Mouse (Mus musculus) CH12F3 (cell line): ENCODE measurements around the gene Rfx6.

ENCODE experiments used
- in situ Hi-C: fragments of 300-500 bp; cut with MboI; formaldehyde crosslinking; loops from 2 replicates; pipeline ENCODE4 v1.14.3; 2020; ENCODE audit warnings: low sequenced_read_pairs

The Rfx6 gene

DNA sequence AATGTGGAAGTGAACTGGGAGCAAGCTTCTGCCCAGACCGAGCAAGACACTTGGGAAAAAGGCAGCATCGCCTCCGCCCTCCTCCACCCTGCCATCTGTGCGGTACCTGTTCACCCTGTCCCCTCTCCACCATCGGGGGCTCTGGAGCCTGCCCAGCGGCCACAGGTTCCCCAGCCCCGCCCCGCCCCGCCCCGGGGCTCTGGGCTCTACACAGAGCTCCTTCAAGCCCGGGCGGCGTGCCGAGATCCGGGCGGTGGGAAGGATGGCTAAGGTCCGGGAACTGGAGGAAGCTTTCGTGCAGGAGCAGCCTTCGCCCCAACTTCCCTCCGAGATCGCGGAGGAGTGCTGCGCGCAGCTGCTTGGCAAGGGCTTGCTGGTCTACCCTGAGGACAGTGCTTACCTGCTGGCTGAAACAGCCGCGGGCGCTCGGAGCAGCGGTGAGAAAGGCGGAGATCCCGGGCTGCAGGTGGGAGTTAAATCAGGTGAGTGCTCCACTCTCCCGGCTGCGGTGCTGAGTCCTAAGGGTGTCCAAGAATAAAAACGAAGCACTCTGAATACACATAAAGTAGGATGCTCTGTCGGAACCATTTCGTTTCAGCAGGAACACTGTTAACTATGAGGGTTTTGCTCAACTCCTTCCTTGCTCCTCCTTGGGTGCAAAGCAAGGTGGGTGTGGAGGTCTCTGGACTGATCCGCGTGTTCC lies at the start of gene Rfx6:
Rfx6 (plus strand) TSS at position 209 of the 703 bp plus-strand sequence.
- in situ Hi-C loops, result no loop called here

DNA sequence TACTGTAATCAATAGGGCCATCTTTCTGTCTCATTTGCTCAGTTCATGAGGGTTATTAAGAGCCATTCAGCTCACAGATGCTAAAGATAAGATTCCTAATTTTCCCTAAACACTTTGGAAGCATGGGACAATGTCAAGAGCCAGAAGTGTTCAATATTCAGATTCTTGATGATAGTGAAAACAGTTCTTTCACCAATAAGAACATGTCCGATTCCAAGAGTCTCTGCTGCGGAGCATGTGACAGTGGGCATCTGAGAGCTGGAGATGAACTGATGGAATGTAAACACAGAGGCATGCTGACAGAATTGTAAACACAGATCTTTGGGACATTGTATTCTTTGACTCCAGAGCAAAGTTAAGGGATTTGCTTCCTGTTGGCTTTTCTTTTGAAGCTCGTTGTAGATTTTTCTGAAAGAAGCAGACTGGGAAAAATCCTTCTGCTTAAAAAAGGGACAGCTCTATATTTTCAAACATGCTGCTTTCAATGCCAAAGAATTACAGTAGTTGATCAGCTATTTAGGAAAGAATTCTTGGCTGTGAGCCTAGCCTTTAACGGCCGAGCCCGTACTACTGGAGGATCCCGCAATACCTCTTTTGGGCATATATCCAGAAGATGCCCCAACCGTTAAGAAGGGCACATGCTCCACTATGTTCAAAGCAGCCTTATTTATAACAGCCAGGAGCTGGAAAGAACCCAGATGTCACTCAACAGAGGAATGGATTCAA lies 46.0 kb upstream of the Rfx6 start, which contains the start of gene Gprc6a:
Gprc6a (minus strand) TSS at position 51 of the 726 bp plus-strand sequence.
- in situ Hi-C loops, result no loop called here

DNA sequence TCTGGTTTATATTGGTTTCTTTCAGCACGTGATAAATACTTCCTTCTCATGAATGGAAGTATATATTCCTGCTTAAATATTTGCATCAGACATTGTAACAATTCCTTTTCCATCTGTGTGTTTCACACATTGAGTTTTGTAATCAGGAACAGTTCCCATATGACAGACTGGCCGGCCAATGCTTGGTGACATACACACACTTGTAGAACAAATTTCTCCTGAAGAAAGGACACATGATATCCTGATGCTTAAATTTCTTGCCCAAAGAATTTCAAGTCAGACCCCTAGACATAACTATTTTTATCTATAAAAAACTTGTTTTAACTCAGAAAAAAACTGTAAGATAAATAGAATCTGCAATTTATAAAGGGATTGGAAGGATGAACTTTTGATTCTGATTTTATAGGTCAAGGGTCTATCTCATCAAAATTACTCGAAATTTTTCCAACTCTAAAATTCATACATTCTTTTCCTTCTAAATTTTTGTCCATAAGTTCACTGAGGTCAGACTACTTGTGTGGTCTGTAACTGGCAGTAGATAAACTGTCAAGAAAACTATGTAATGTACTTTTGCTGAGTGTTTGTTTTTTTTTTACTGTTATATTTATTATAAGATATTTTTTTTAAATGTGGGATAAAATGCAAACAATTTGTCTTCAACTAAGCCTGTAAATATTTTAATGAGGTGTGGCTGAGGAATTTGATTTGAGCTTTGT lies 27.9 kb upstream of the Rfx6 start:
- in situ Hi-C loops, result no loop called here

DNA sequence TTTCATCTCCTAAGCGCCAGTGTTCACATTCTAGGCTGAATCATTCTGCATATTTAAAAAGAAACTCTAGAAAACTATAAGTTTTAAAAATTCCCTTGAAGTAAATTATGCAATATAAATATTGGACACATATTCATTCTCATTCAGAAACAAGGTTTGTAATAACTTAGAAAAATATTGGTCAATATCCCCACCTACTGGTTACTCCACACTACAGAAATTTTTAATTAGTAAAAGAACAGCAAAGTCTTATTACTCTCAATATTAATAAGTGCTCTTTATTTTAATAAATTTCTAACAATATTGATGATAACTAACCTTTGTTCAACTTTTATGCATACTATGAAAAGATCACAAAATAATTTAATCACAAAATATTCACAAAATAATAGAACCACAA lies 20.2 kb upstream of the Rfx6 start:
- in situ Hi-C loops, result no loop called here

DNA sequence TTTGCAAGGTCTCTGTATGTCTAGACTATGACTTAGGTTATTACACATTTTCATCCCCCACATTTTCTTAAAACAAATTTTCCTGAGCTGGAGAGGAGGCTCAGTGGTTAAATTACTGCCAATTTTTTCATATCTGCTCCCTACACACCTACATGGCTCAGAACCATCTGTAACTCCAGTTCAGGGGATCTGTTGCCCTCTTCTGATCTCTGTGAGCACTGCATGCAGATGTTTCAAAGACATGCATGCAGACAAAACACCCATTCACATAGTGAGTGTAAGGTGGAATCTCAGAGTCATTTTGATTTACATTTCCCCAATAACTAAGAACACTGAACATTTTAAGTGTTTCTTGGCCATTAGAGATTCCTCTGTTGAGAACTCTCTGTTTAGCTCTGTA lies 8.2 kb upstream of the Rfx6 start:
- in situ Hi-C loops, result no loop called here

DNA sequence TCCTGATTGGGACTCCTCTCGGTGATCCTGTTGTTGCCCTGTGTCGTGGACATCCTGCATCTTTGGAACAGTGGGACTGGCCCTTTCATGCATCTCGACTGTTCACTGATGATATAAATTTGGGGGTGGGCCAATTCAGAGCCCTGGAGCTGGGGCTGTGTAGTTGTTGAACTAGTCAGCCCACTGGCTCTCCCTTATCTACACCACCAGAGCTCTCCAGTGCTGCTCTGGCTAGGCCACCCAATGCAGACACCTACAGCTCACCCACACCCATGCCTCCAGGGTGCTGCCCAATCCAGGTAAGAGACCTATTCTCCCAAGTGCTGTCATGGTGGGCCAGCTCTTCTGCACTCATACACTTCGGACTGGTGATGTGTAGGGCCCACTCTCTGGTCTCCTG lies 6.0 kb upstream of the Rfx6 start:
- in situ Hi-C loops, result no loop called here

DNA sequence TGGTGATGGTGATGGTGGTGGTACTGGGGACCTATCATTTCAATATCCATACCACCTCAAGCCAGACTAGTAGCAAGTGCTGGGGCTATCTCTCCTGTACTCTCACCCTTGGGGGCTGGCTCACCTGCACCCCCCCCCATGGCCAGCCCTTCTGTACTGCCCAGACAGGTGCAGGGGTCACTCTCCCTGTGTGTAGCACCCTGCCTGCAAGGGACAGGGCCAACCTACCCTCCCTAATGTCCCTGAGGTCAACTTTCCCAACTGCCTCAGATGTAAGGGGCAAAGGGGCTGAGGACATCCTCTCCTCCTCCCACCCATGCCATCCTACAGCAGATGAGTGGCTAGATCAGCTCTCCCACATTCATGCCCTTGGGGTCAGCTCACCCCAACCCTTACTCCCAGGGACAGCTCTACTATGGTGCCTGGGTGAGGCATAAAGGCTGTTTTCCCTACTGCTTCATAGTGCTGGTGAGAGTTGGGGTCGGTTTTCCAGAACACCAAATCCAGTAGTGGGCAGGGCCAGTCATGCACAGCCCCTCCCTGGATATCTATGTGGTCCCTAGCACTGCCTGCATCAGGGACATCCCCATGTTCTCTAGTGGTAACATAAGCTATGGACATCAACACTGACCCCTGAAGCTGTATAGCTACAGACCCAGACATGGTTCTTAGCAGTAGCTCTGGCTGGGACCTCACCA lies 5.3 kb upstream of the Rfx6 start:
- in situ Hi-C loops, result no loop called here

DNA sequence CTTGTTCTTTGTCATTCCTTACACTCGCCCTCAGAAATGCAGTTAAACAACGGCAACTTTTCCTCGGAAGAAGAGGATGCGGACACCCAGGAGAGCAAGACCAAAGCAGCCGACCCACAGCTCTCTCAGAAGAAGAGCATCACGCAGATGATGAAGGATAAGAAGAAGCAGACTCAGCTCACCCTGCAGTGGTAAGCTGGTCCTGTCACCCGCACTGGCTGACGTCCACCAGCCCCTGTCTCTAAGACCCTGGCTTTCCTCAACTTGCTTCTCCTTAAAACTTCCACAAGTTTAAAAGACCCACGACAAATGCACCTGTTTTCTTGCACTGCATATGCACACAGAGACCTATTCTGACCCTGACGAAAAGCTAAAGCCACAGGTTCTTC lies 689 bp downstream of the Rfx6 start:
- in situ Hi-C loops, result no loop called here

DNA sequence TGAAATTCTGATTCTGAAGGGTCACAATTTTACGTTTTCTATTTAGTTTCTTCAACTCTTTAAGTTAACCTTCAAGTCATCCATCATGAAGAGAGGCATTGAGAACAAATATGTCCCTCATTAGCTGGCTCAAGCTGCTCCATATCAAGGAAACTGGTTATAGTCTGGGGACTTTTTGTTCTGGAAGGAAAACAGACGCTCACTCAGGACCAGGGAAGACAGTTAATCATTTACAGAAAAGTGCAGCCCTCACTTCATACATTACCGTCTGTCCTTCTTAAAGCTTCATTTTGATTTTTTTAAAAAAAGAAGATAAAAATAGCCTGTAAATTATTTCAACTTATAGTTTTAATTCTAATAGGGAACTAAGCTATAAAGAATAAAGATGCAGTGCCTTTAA lies 43.3 kb downstream of the Rfx6 start:
- in situ Hi-C loops, result no loop called here

DNA sequence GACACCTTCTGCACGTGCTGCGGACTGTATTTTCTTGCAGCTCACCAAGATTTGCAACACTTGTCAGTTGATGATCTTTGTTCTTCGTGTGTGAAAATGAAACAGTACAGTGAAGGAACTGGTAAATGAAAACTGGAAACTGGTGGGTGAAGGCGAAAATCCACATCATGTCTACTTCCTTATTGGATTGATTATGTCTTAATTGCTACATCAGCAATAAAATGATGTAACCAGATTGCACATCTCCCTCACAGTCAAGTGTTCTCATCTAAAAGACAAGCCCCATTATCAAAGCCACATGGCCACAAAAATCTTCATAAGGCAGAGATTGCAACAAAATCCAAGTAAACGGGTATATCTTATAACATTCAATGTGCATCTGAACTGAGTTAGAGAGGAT lies 83.9 kb downstream of the Rfx6 start:
- in situ Hi-C loops, result no loop called here

DNA sequence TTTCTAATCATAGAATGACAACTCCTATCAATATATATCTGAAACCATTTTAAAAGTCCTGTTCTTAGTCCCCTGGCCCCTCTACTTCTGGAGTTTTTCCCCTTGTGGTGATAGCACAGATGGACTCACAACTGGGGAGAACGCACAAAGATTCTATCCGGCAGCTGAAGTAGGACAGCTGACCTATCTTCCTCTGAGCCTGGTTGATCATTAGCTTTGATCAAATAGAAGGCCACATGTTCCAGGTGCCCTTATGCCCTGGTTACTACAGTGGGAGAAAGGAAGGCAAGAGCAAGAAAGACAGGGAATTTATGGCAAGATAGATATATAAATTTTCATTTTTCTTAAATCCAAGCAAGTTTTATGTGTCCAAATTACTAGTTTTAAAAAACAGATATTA lies 85.7 kb downstream of the Rfx6 start:
- in situ Hi-C loops, result no loop called here

DNA sequence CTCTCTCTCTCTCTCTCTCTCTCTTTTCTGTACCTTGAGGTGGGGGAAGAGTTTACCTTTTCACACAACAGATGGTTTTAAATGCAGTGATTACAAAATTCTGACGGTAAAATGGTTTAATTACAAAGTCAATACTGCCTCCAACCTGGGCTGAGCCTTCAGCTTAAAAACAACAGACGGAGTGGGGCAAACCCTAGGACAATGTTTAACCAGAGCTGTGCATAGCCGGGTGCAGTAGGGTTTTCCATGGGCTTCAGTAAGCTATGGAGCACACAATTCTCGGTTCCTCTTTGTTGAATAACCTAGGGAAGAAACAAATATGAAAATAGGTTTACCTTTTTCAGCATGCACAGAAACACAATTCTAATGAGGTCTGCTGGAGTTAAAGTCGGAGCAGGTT lies 90.9 kb downstream of the Rfx6 start:
- in situ Hi-C loops, result no loop called here

DNA sequence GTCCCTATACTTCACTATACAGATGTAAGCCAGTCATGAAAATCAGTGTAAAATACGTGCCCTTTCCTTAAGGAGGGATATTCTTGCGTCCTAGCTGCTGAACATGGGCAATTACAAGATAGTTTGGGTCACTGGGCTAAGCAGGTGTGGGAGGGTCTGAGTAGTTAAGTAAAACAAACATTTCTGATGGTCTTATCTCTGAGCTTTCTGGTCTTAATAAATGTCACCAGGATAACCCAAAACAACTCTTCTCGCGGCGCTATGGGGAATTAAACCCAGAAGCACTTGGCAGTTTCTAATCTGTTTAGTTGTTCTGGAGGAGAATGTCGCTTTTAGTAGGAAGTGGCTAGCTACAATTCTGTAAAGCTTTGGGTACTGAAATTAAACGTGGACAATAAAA lies 91.7 kb downstream of the Rfx6 start:
- in situ Hi-C loops, result no loop called here

DNA sequence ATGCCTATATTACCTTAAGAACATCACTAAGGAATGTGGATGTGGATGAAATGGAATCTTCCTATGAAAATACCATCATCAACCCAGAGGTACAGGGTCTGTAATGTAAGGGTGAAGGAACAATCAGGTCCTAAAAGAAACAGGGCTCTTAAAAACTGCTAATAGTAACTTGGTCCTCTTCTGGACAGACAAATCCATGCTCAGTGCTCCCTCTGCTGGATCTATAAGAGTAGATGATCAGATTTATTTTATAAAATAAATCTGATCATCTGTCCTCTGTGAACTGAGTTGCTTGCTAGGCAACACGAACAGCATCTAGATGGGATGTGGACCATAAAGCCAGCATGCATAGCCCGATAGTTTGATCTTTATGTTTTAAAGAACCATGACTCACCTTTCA lies 102.1 kb downstream of the Rfx6 start:
- in situ Hi-C loops, result no loop called here
